Mouse (Mus musculus): ENCODE measurements at regions not wholly inside any gene's neighbourhood (a gene's known extent, or its start where the extent isn't known, plus 50 kb on each side); places are given as distances from the start of the nearest gene placed in this dataset.

DNA sequence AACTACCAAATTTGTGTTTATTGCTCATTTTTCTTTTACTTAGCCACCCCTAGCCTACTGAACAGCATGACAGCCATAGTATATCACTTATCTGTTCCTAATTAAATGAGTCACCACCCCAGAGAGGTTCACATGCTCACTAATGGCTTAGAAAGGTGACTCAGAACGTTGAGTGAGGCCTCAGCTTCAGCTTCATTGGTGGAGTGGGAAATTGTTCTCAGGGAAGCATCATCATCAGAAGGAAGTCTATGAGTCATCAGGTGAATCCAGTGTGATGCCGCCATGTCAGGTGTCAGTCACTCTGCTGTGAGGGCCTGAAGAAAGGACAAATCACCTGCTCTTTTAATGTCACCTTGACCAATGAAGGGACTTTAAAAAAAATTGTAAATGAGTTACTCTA is 212.3 kb downstream of the Spry2 start:
- no peak for TF ChIP-seq GATA1 (IDR thresholded peaks at IDR 0.05; ENCODE audit: borderline replicate concordance, low read length)
- no peak for TF ChIP-seq FLI1 (IDR thresholded peaks at IDR 0.05; ENCODE audit: low read length)

Measured in megakaryocyte, embryonic 14.5 days (primary cell).